Mouse (Mus musculus): ENCODE results near the gene Vmn1r215. TPM values are rescaled to one million over a fixed set of nuclear protein-coding genes. Genes with fewer than 3 reads are reported as not detected.

Gene Vmn1r215
- not detected for polyA plus RNA-seq (2017; shearing (Covaris generic))

GRCm38 (mm10) chr13:23067725-23068124, at the start of gene Vmn1r215:
TSS of gene Vmn1r215 (plus strand) at chr13:23068025.

DNA sequence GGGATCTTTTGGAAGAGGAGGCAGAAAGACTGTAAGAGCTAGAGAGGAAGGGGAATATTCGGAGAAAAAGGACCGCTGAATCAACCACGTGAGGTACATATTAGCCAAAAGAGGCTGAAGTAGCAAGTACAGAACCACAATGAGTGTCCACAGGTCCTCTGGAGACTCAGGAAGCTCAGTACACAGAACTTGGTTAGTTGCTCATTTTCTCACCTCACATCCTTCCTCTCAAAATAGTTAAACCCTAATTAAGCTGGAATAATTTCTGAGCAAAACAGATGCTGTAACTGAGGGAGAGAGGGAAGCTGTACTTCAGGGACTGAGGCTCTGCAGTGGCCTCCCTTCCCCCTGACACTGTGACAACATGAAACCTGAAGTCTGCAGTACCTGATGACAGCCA, 37.7 kb upstream of the Vmn1r215 start, which contains the start of gene Vmn1r214:
TSS of gene Vmn1r214 (plus strand) at position 301 of the 400 bp plus-strand sequence.

GRCm38 (mm10) chr13:23118126-23118525, 50.3 kb downstream of the Vmn1r215 start, which contains the start of gene Vmn1r217:
TSS of gene Vmn1r217 (minus strand) at chr13:23118226.

Other genes starting within 250 kb of the Vmn1r215 start
- gene Vmn1r210, start 236.7 kb upstream of the Vmn1r215 start, polyA plus RNA-seq (2017; shearing (Covaris generic)) = 0.15 TPM
- gene Vmn1r211, start 210.5 kb upstream of the Vmn1r215 start, polyA plus RNA-seq (2017; shearing (Covaris generic)) = not detected
- gene Vmn1r212, start 183.8 kb upstream of the Vmn1r215 start, polyA plus RNA-seq (2017; shearing (Covaris generic)) = not detected
- gene Vmn1r213, start 60.4 kb upstream of the Vmn1r215 start, polyA plus RNA-seq (2017; shearing (Covaris generic)) = not detected
- 0.29 TPM for gene Vmn1r214, start 37.6 kb upstream of the Vmn1r215 start, polyA plus RNA-seq (2017; shearing (Covaris generic))
- gene Vmn1r217, start 50.2 kb downstream of the Vmn1r215 start, polyA plus RNA-seq (2017; shearing (Covaris generic)) = 0.07 TPM
- 0.10 TPM for gene Vmn1r218, start 65.1 kb downstream of the Vmn1r215 start, polyA plus RNA-seq (2017; shearing (Covaris generic))
- gene Vmn1r219, start 91.3 kb downstream of the Vmn1r215 start, polyA plus RNA-seq (2017; shearing (Covaris generic)) = not detected
- not detected for gene Vmn1r220, start 120.0 kb downstream of the Vmn1r215 start, polyA plus RNA-seq (2017; shearing (Covaris generic))
- 0.09 TPM for gene Vmn1r221, start 146.1 kb downstream of the Vmn1r215 start, polyA plus RNA-seq (2017; shearing (Covaris generic))
- not detected for gene Vmn1r222, start 167.9 kb downstream of the Vmn1r215 start, polyA plus RNA-seq (2017; shearing (Covaris generic))
- gene Vmn1r223, start 179.1 kb downstream of the Vmn1r215 start, polyA plus RNA-seq (2017; shearing (Covaris generic)) = 0.10 TPM

All from effector memory CD4-positive, alpha-beta T cell, adult 7 months (primary cell).